Mouse (Mus musculus): ENCODE data around the gene Hfe.
A peak's percentile ranks its signal among the peaks of the same experiment; 100 is the strongest.

Gene Hfe

DNA sequence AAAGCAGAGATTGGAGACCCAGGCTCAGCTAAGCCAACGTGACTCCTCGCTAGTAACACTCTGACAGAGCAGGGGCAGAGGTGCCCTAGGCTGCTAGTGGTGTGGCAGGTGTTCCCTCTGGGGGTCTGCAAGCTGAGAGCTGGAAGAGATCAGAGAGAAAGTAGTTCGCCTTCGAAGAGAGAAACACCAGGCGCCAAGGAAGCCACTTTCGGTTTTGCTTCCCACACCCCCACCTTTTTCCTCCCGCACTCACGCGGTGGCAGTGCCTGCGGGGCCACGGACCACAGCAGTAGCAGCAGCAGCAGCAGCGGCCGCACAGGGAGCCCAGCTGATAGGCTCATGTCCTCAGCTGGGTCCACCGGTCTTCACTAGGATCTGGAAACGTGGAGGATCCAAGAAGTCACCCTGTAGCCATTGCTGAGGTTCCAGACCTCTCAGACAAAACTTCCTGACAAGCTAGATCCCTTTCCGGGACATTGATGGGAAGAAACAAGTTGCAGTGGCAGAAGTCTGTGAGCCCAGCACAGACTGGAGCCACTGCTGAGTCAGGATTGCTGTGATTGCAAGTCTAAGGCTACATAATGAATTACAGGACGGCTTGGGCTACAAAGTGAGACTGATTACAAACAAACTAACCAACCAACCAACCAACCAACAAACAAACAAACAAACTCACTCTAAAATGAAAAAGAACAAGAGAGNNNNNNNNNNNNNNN lies at the start of gene Hfe:
Gene Hfe, minus strand, starts transcription at position 481 of the 716 bp plus-strand sequence.
- DNase-seq (ENCODE audit: low spot score in 2 of 2): peak; percentile 62 to 63

DNA sequence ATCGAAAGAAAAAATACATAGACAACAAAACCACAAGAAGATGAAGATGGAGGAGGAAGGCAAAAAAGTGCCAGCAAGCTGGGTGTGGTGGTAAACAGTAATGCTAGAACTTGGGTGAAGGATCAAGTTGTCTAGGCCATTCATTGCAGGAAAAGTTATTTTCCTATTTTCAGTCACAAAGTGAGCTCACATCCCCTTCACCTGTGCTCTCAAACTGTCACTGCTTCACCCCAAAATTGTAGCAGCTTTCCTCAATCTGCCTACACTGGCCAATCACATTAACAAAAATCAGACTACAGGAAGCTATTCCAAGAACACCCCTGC lies 49.2 kb upstream of the Hfe start:
- DNase-seq (ENCODE audit: low spot score in 2 of 2): peak in 1 of 2 experiments; percentile 17

DNA sequence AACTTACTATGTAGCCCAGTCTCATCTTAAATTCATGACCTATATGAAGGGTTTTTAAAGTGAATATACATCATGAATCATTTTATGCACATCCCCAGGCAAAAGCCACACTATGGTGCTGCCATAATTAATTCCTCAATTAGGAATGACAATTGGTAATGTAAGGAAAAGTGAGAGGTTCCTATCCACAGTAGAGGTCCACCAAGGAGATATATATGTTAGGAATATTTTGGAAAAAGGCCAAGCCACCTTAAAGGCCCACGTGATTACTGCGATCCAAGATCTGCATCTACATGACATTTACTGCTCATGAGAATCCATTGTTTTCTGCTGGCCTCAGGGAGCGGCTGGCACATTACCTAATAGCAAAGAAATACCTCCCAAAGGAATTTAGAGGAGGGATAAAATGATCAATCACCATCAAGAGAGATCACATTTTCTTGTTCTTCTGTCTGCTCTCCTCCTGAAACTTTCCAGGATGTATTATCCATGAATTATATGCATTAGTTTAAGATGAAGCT lies 48.7 kb upstream of the Hfe start:
- DNase-seq (ENCODE audit: low spot score in 2 of 2): no peak

DNA sequence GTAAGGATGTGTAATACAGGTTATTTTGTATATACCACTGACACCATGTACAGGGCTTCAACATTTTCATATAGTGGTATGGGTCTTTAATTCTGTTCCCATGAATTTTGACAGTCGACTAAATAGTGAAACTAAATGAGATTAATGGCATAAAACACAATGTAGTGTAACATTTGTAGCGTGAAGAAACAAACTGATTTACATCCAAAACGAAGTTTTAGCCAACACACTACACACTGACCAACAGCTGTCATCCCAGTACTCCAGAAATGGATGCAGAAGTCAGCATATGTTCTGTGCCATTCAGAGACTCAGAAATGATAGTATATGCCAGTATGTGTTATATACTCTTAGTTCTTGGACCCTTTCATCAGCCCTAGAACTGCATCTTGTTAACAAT lies 47.3 kb upstream of the Hfe start:
- no peak for DNase-seq (ENCODE audit: low spot score in 2 of 2)

DNA sequence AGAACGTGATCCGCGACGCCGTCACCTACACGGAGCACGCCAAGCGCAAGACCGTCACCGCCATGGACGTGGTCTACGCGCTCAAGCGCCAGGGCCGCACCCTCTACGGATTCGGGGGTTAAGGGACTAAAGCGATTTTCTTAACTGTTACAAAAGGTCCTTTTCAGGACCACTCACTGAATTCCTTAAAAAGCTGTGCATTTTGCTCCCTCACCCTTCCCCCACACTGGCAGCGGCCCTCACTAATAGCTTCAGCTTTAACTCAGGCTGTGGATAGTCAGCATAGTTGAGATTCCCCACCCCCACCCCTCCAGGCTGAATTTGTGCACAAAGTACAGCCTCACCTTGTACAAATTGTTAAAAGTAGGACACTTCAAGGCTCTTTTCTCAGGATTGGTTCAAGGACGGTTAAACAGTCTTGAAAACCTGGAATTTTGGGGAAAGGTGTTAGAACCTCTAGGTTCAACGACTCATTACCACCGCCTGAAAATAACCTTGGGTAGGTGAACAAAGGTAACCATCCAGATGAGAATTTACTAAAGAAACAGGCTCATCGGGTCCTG lies 46.6 kb upstream of the Hfe start:
- no peak for DNase-seq (ENCODE audit: low spot score in 2 of 2)

DNA sequence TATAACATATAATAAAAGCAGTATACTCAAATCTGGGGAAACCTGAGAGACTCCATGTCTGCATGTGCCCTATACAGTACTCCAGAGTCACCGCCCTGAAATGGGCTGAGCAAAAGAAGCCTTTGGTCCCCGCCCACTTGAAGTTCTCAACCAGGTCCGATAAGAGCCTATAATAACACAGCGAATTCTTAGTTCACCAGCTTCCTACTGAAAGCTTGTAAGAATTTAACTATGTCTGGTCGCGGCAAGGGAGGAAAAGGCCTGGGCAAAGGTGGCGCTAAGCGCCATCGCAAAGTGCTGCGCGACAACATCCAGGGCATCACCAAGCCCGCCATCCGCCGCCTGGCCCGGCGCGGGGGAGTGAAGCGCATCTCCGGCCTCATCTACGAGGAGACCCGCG lies 46.1 kb upstream of the Hfe start, which contains the start of gene Hist1h4b:
Gene Hist1h4b, plus strand, starts transcription at position 224 of the 400 bp plus-strand sequence.
- DNase-seq (ENCODE audit: low spot score in 2 of 2): peak; percentile 82 to 89

DNA sequence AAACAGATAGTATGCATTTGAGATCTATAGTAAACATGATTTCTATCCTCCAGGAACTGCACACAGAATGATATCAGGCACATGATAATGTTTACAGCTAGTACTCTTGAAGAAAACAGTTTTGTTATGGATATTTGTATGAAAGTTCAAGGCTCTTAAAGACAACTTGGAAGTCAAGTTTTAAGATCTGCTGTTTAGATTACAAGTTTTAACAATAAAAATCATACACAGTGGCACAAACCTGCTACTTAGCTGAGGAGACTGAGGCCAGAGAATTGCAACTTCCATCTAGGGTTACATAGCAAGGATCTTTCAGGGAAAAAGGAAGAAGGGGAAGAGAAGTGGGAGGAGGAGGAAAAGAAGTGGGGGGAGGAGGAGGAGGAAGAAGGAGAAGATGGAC lies 44.3 kb upstream of the Hfe start:
- no peak for DNase-seq (ENCODE audit: low spot score in 2 of 2)

DNA sequence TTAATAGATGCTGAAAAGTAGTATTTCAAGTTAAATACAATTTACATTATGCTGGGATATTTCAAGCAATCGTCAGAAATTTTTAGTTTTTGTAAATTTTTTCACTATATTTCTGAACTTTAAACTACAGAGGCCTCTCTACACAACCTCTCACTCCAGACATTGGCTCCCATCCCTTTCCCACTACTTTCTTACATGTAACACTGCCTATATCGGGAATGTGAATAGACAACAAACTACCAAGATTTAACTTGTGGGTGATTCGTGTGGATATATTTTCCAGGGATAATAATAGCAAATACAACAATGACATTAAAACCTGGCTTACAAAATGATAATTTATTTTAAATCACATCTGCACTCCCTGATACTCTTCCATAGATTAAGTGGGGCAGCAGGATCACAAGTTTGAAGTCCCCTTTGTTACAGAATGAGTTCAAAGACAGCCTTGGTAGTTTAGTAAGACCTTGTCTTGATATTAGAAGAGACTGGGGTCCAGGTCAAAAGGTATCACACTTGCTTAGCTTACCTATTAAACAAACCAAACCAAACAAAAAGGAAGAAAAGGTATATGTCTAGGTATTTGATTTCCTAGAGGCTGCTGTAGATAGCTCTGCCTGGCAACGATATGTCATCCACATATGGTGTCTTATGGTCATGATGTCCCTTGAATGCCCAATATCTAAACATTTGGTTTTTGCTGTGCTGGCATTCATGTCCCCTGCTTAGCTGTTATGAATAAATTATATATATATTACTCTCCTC lies 42.8 kb upstream of the Hfe start:
- DNase-seq (ENCODE audit: low spot score in 2 of 2): no peak

DNA sequence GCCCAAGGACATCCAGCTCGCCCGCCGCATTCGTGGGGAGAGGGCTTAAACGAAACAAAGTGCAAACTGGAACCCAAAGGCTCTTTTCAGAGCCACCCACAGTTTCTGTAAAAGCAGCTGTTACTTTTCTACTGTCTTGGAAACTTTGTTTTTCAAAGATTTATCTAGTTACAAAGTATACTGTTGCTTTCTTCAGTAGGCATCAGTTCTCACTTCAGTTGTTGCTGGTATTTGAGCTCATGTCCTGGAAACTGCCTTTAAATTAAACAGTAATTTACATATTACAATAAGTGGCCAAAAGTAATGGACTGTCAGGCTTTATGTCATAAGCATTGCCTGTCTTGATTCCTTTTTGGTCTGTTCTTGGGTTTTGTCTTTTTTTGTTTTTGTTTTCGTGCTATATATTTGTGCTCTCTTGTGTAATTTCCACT lies 42.1 kb upstream of the Hfe start:
- no peak for DNase-seq (ENCODE audit: low spot score in 2 of 2)

DNA sequence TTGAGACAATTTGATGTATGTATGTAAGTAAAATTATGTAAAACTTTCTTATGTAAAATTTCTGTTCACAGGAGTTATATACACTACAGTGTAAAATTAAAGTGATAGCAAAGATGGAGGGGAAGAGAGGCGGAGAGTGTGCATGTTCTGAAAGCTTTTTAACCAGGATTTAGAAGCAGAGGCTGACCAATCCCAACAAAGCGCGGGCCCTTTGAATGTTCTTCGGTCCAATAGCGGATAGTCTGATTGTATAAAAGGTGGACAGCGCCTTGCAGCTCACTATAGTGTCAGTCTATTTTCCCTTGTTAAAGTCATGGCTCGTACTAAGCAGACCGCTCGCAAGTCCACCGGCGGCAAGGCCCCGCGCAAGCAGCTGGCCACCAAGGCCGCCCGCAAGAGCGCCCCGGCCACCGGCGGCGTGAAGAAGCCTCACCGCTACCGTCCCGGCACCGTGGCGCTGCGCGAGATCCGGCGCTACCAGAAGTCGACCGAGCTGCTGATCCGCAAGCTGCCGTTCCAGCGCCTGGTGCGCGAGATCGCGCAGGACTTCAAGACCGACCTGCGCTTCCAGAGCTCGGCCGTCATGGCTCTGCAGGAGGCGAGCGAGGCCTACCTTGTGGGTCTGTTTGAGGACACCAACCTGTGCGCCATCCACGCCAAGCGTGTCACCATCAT lies 41.5 kb upstream of the Hfe start, which contains the start of gene Hist1h3b:
Gene Hist1h3b, plus strand, starts transcription at position 201 of the 675 bp plus-strand sequence.
- peak; percentile 77 to 81 for DNase-seq (ENCODE audit: low spot score in 2 of 2)

DNA sequence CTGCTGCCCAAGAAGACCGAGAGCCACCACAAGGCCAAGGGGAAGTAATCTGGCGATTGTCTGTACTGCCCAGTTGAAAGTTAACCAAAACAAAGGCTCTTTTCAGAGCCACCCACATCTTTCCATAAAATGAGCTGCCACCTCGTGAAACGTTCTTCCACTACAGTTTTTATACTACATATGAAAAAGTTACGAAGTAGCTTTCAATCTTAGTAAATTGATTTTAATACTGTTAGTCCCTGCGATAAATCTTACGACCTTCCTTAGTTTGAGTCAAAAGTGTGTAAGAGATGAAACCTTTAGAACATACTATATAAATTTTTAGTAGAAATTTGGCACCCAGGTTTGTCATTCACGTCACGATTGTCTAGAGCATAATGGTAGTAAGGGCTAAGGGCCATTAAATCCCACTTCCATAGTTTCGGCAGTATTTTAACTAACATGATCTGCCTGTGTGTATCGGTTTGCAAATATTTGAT lies 40.9 kb upstream of the Hfe start:
- DNase-seq (ENCODE audit: low spot score in 2 of 2): no peak

DNA sequence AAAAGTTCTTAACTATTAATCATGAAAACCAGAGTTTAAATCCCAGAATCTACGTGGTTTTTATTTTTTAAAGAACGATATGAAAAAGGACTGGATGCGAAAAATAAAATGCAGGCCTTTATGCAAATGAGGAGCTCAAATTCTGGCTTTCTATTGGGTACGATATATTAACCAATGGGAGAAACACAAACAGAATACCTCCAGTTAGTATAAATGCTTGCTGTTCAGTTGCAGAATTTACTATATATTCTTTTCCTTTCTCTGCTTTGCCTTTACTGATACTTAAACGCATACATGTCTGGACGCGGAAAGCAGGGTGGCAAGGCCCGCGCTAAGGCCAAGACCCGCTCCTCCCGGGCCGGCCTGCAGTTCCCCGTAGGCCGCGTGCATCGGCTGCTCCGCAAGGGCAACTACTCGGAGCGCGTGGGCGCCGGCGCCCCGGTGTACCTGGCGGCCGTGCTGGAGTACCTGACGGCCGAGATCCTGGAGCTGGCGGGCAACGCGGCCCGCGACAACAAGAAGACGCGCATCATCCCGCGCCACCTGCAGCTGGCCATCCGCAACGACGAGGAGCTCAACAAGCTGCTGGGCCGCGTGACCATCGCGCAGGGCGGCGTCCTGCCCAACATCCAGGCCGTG lies 40.3 kb upstream of the Hfe start, which contains the start of gene Hist1h2ab:
Gene Hist1h2ab, plus strand, starts transcription at position 288 of the 639 bp plus-strand sequence.
- DNase-seq (ENCODE audit: low spot score in 2 of 2): peak; percentile 33 to 47

DNA sequence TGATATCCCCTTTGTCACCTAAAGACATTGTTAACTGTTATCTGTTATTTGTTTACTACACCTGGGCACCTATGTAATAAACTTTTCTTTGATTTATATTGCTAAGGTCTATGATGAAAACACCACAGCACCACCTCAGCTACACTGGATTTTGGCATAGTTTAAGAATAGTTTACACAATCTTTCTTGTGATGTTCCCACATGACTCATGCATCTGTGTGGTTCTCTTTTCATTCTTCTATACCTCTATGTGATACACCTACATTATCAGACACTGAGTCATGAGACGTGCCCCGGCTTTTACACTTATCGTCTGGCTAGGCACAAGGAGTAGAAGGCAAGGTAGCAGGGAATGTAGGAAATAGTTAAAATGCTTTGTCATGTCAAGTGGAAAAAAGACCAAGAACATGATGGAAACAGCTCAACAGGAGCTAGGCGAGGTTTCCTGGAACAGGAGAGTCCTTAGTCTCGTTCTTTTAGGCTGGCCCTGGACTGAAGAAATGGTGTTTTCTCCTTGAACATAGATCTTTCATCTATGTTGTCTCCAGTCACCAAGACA lies 39.0 kb upstream of the Hfe start:
- no peak for DNase-seq (ENCODE audit: low spot score in 2 of 2)

DNA sequence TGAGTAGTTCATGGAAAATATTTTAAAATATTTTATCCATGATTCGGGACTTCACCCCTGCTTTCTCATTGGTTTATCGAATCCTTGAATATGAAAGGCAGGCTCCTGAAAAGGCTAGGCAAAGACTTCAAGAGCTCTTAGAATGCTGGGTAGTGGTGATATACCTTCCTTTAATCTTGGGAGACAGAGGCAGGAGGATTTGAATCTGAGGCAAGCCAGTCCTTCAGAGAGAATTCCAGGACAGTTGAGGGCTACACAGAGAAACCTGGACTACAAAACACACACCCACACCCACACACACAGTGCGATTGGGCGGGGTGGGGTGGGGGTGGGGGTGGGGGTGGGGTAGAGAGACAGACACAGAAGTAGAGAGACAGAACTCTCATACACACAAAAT lies 37.2 kb upstream of the Hfe start:
- DNase-seq (ENCODE audit: low spot score in 2 of 2): no peak

DNA sequence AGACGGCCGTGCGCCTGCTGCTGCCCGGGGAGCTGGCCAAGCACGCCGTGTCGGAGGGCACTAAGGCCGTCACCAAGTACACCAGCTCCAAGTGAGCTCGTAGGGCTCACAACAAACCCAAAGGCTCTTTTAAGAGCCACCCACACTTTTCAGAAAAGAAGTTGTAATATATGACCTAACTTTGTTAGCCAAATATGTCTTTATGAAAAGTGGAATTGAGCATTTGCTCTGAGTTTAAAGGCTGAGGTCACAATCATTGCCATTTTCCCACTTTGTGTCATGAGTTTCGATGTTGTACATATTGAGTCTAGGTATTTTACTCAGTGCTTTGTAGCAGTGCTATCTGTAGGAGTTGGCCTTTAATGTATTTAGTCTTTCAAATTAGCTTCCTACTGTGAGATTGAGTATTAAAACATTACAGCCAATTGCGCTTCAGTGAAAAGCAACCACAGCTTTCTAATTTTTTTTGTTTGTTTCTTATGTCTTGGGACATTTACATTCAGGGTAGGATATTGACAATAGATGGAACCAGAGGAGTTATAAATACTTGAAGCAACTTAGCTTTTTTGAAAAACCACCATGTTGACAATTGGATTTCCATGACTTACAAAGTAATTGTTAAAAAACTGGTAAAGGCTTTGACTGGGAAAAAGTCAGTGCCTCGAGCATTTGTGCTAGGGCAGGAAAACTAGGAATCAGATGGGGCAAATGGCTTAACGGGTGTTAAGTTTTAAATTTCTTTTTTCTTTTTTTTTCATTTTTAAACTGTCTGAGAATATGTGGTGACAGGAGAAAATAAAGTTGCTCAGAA lies 36.6 kb upstream of the Hfe start:
- DNase-seq (ENCODE audit: low spot score in 2 of 2): no peak

DNA sequence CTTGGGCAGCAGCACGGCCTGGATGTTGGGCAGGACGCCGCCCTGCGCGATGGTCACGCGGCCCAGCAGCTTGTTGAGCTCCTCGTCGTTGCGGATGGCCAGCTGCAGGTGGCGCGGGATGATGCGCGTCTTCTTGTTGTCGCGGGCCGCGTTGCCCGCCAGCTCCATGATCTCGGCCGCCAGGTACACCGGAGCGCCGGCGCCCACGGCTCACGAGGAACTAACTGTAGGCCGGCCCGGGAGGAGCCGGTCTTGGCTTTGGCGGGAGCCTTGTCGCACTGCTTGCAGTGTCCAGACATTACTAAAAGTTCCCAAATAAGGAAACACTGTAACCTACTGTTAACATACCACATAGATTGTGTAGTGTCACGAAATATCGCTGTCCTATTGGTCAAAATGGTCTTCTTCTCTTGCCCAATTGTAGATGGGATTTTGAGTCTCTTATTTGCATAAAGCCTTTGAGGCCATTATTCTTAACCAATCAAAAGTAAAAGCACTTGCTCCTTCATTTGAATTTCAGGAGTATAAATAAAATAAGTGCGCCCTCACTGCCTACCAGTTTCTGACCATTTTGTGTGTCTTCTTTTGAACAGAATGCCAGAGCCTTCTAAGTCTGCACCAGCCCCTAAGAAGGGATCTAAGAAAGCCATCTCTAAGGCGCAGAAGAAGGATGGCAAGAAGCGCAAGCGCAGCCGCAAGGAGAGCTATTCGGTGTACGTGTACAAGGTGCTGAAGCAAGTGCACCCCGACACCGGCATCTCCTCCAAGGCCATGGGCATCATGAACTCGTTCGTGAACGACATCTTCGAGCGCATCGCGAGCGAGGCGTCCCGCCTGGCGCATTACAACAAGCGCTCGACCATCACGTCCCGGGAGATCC lies 35.8 kb upstream of the Hfe start, which contains the start of gene Hist1h2bb:
Gene Hist1h2bb, plus strand, starts transcription at position 534 of the 880 bp plus-strand sequence.
- peak; percentile 75 to 79 for DNase-seq (ENCODE audit: low spot score in 2 of 2)

DNA sequence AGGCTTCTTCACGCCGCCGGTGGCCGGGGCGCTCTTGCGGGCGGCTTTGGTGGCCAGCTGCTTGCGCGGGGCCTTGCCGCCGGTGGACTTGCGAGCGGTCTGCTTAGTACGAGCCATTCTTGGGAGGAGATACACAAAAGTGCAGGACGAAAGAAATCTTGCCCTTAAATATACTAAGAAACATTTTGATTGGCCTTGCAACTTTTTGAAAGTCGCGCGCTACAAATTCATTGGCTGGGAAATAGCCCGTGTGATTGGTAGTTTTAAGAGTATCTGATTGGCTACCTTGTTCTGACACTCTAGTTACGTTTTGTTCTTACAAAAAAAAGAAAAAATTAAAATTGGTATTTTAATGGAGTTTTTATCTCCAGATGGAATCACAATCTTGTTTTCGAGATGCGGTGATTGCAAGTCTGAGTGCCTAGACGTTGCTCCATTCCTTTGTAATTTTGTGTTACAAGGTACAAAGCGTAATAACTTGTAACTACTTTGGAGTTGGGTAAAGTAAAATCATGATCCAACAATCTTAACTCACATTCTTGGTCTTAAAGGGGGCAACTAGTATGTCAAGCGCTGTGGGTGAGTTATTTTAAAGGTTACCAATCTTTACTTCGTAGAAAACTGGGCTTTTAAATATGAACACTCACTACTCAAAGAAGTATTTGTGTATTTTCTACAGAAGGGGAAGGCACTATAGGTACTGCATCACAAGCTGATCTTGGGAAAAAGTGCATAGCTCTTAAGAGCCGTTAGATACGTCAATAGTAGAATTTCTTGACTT lies 34.9 kb upstream of the Hfe start, which contains the start of gene Hist1h3c:
Gene Hist1h3c, minus strand, starts transcription at position 222 of the 781 bp plus-strand sequence.
- peak; percentile 79 to 85 for DNase-seq (ENCODE audit: low spot score in 2 of 2)

Data from natural killer cell, adult 2 months (primary cell).